Mouse (Mus musculus): ENCODE measurements around the gene Gnl1.
"Not testable (repeated sequence)": the region's sequence is repeated elsewhere in the genome, so short reads cannot be mapped to it uniquely, and the experiment has no call there.

Gnl1 gene

DNA sequence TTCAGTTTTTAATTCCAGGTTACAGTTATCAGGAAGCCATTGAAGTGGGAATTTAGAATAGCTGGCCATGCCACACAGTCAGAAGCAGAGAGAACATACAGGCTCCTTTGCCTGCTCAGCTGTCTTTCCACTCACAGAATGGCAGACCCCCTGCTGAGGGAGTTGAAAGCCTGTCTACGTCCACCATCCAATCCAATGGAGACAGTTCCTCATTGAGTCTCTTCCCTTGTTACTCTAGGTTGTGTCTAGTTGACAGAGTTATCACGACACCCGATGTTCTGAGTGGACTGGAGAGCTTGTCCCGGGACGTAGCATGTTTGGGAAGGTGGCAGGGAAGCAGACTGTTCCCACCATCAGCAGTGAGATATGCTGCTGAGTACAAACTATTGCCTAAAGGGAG is 45.5 kb downstream of the Gnl1 start:
- DNase-seq (ENCODE audit: low spot score in 2 of 2): no peak

- no peak for DNase-seq (ENCODE audit: low spot score in 2 of 2)
Measured at GRCm38 (mm10) chr17:36025901-36026300, 46.2 kb downstream of the Gnl1 start.

GRCm38 (mm10) chr17:36027663-36028062 is 48.0 kb downstream of the Gnl1 start:
- DNase-seq (ENCODE audit: low spot score in 2 of 2): no peak

DNA sequence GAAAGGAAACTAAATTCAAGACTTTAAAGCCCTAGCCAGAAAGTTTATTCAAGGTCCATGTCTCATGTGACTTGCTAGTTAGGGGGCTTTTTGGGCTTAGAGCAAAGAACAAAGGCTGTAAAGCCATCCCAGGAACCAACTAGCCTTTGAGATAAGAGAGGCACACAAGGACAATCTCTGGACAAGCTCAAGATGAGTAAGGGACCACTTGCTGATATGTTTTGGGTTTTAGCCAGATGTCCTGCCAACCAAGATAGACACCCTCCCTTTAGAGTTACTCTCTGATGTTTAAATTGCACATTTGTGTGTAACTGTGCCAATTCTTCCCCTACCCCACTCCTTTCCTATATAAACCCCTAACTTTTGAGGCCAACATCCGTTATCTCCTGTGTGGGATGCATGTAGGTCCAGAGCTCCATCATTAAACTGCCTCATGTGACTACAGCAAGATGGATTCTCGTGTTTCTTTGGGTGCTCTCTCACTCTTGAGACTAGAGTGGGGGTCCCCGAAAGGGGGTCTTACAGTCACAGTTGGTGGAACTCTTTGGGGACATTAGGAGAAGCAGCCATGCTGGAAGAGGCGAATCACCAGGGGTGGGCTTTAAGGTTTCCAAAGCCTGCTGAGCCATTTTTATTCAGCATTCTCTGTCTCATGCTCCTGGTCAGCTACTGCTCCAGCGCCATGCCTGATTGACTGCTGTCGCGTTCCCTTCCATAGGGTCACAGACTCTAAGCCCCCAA is 49.4 kb downstream of the Gnl1 start:
- DNase-seq (ENCODE audit: low spot score in 2 of 2): no peak

DNA sequence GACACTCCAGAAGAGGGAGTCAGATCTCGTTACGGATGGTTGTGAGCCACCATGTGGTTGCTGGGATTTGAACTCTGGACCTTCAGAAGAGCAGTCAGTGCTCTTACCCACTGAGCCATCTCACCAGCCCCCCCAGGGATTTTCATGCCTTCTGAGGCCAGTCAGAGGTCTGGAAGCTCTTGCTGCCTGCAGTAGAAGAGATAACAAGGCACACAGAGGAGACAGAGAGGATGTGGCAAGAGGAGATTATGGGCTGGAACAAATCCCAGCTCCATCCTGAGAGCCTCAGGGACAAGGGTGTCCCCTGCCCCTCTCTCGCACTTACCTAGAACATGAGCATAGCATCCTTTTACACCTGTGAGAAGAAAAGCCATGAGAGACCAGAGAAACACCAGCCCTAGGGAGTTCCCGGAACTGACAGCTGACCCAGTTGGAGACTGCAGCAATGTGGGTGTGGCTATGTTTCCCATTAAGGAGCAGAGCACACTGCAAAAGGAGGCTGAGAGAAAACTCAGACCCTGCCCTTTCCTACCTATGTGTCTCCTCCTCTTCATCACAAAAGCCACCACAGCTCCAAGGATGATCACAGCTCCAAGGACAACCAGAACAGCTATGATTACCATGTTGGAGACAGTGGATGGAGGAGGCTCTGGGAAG is 50.5 kb downstream of the Gnl1 start:
- DNase-seq (ENCODE audit: low spot score in 2 of 2): not testable (repeated sequence)

DNA sequence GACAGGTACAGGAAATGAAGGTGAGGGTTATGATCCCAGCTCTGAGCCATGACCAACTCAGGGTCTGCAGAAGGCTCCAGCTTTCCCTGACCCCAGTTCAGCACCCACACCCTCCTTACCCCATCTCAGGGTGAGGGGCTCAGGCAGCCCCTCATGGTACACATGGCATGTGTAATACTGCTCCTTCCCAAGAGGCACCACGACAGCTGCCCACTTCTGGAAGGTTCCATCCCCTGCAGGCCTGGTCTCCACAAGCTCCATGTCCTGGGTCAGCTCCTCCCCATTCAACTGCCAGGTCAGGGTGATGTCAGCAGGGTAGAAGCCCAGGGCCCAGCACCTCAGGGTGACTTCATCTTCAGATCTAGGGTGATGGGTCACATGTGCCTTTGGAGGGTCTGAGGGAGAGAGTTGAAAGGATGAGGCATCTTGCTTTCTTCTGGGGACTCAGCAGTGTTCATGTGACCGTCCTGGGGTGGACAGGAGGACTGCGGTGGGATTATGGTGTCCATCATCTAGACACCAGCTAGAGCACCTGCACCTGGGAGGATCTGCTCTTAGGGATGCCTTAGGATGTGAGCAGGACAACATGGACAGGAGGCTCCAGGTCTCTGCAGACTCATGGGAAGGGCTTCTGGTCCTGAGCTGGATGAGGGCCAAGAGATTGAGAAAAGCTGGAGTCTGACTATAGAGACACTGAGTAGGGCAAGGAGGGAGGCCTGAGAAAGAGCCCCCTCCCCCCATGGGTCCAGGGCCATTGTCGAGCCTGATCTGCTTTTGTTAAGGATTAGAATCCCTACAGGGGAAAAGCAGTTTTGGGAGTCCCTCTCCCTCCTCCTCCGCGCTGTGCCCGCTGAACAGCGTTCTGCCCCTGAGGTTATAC is 51.3 kb downstream of the Gnl1 start:
- DNase-seq (ENCODE audit: low spot score in 2 of 2): peak in 1 of 2 experiments; percentile 16

GRCm38 (mm10) chr17:36031583-36032331 is 52.1 kb downstream of the Gnl1 start:
- peak in 1 of 2 experiments; percentile 21 for DNase-seq (ENCODE audit: low spot score in 2 of 2)

DNA sequence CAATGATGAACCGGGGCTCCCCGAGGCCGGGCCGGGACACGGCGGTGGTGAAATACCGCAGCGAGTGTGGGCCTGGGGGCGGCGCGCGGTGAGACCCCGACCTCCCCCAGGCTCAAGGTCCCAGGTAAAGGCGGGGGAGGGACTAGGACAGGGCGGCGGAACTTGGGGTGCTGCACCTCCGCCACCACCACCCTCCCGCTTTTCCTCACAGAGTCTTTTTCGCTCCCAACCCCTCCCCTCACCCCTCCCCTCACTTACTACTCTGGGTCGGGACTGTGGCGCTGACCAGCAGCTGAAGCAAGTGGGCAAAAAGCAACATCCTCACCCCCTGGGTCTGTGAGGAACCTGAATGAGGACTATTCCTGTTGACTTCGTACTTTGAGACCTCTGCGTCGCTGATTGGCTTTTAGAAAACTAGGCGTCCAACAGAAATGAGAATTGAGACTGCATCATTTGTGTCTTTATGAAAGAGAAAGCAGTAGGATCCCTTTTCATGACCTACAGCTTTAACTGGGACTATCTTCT is 52.8 kb downstream of the Gnl1 start, which contains the start of gene H2-T23:
H2-T23 (minus strand) TSS at position 505 of the 525 bp plus-strand sequence.
- DNase-seq (ENCODE audit: low spot score in 2 of 2): peak in 1 of 2 experiments; percentile 37

DNA sequence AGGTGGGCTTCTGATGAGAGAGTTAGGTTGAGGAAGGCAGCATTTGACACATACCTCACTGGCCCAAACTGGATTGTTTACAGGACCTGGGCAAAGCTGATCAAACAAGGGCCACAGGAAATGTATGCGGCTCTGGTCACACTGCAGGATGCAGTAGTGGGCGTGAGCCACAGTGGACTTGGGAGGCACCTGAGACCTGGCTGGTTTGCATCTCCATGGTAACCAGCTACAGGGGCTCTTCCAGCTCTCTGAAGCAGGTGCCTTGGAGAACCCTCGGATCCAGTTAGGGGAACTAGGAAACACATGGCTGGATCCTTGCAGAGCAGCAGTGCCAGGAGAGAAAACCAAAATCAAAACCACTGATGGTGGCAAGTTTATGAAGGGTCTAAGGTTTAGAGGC is 54.9 kb downstream of the Gnl1 start:
- not testable (repeated sequence) for DNase-seq (ENCODE audit: low spot score in 2 of 2)

DNA sequence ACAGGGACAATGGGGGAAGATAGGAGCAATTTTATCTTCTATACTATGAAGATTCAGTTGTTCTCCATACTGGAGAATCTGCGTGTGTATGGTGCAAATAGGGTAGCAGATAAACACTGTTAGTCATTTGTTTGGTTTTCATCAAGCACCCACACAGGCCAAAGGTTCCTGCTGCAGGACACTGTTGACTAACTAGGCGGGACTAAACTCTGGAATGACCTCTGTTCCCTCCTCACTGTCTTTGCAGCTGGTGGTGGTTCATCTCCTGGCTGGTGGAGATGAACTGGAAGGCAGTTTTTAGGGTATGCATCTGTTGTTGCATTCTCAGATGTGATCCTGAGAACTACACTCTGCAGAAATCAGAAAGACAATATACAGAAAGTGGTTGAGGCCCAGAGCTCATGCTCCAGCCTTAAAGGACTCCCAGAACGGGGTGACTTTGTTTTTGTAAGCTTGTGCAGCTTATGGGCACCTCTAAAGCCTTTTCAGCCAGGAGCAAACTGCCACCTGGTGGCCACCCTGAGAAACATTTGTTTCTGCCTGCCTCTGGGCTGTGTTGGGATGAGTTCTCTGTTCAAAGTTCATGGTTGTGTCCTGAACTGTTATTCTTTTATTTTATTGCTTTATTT is 55.5 kb downstream of the Gnl1 start:
- peak in 1 of 2 experiments; percentile 35 for DNase-seq (ENCODE audit: low spot score in 2 of 2)

- DNase-seq (ENCODE audit: low spot score in 2 of 2): peak in 1 of 2 experiments; percentile 15
Measured at GRCm38 (mm10) chr17:36036126-36036525, 56.5 kb downstream of the Gnl1 start.

Data from urinary bladder, postnatal 4 days (tissue).